Mouse (Mus musculus): ENCODE data around the gene Cebpb. TPM values are rescaled to one million over a fixed set of nuclear protein-coding genes. Genes with fewer than 3 reads are reported as not detected.
"Not testable (repeated sequence)": the region's sequence is repeated elsewhere in the genome, so short reads cannot be mapped to it uniquely, and the experiment has no call there.

Gene Cebpb
- total RNA-seq (2021) = 10 to 100 TPM; 15.9 to 16.6 TPM

GRCm38 (mm10) chr2:167688498-167689451, at the start of gene Cebpb:
Gene Cebpb (plus strand): TSS chr2:167688915.
- peak; percentile 87 for DNase-seq

GRCm38 (mm10) chr2:167640279-167640678, 48.4 kb upstream of the Cebpb start:
- peak; percentile 62 for DNase-seq

- peak; percentile 72 for DNase-seq
Measured at GRCm38 (mm10) chr2:167641337-167641736, 47.4 kb upstream of the Cebpb start.

GRCm38 (mm10) chr2:167642164-167642563, 46.6 kb upstream of the Cebpb start:
- DNase-seq = no peak

- not testable (repeated sequence) for DNase-seq
Measured at GRCm38 (mm10) chr2:167643356-167644052, 45.2 kb upstream of the Cebpb start.

GRCm38 (mm10) chr2:167646411-167646810, 42.3 kb upstream of the Cebpb start:
- no peak for DNase-seq

- DNase-seq = no peak
Measured at GRCm38 (mm10) chr2:167649290-167650032, 39.3 kb upstream of the Cebpb start.

- no peak for DNase-seq
Measured at GRCm38 (mm10) chr2:167651622-167652021, 37.1 kb upstream of the Cebpb start.

GRCm38 (mm10) chr2:167652694-167653093, 36.0 kb upstream of the Cebpb start:
- DNase-seq = no peak

GRCm38 (mm10) chr2:167654911-167655600, 33.7 kb upstream of the Cebpb start:
- no peak for DNase-seq

- no peak for DNase-seq
Measured at GRCm38 (mm10) chr2:167656629-167657478, 31.9 kb upstream of the Cebpb start.

GRCm38 (mm10) chr2:167657973-167658372, 30.7 kb upstream of the Cebpb start:
- DNase-seq = no peak

- DNase-seq = no peak
Measured at GRCm38 (mm10) chr2:167658712-167659111, 30.0 kb upstream of the Cebpb start.

GRCm38 (mm10) chr2:167659177-167659846, 29.4 kb upstream of the Cebpb start:
- DNase-seq = no peak

GRCm38 (mm10) chr2:167659847-167660610, 28.7 kb upstream of the Cebpb start:
- peak; percentile 84 for DNase-seq

GRCm38 (mm10) chr2:167660611-167660971, 28.1 kb upstream of the Cebpb start:
- DNase-seq = no peak

- peak; percentile 98 for DNase-seq
Measured at GRCm38 (mm10) chr2:167661270-167662203, 27.2 kb upstream of the Cebpb start, which contains the start of gene Gm20431. Gene Gm20431 (minus strand): TSS chr2:167661496.

GRCm38 (mm10) chr2:167662713-167663112, 26.0 kb upstream of the Cebpb start:
- DNase-seq = no peak

All from heart, postnatal 4 days (tissue).